Mouse (Mus musculus) fibroblast of lung, adult 2 months (primary cell): Measurements from ENCODE around the gene Reg4.

Source experiments
- DNase-seq: peaks from one replicate; pipeline ENCODE4 v3.0.0-alpha.2; 2011; ENCODE audit warnings: low read depth

Reg4 gene

DNA sequence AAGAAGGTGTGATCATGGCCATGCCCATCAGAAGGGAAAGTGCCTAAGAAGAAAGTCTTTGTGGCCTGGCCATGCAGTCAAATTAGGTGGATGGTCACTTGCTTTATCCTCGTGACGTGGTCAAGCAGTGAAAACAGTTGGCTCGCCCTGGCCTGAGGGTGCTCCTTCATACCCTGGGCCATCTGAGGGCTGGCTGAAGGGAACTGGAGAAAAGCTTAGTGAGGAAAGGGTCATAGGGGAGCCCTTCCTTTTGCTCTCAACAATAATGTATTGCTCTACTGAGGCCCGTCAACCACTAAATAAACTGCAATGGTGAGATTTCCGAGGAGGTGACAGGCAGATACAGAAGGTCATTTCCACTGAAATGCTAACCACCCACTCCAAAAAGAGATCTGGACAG, 15.3 kb downstream of the Reg4 start:
- no peak for DNase-seq

DNA sequence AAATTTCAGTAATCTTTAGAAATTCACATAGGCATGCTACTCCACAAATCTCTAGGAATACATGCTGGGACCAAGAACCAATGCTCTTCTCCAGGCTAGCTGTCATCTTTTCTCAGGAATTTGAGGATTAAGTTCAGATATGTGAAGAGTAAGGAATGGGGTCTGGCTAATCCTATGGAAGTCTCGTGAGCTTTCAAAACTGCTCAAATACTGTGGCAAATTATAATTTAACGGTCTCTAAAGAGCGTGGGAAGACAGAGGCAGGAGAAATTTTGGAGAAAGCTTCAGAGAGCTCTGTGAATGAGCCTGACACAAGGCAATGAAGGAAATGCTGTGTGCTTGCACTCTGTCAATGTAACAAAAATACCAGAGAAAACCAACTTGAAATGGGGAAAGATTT, 16.2 kb downstream of the Reg4 start:
- DNase-seq = no peak

DNA sequence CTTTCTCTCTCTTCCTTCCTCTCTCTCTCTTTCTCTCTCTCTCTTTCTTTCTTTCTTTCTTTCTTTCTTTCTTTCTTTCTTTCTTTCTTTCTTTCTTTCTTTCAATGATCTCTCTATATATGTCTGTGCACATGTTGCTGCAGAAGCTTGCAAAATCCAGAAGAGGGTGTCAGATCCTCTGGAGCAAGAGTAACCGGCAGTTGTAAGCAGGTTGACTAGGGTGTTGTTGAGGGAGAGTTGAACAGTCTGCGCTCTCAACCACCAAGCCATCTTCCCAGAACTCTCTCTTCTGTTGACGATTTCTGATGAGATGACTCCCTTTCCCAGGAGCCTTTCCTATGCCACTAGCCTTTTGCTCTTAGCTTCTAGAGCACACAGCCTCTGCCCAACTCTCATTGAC, 20.1 kb downstream of the Reg4 start:
- no peak for DNase-seq

DNA sequence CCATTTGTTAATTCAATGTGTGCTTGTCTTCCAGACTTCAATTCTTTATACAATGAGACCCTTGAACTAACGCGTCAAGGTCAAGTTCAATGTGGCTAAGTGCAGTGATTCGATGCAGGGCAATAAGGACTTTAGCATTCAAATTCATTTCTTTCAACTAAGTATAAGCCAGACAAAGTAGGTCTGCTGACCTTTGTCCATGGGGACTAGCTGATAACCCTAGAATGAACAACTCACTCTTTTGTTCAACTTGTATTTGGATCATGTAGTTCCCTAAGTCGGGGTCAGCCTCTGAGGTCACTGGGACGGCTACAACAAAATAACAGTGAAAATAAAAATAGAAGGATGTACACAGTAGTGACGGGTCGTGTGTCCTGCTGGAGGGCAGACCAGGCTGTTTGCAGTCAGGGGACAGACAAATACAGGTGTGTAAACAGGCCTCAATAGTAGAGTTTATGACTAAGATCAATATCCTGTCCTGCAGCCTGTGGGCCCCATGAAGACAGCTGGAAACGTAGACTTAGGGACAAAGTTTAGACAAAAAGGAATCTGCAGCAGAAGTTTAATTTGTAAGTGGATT, 20.6 kb downstream of the Reg4 start:
- DNase-seq = no peak

DNA sequence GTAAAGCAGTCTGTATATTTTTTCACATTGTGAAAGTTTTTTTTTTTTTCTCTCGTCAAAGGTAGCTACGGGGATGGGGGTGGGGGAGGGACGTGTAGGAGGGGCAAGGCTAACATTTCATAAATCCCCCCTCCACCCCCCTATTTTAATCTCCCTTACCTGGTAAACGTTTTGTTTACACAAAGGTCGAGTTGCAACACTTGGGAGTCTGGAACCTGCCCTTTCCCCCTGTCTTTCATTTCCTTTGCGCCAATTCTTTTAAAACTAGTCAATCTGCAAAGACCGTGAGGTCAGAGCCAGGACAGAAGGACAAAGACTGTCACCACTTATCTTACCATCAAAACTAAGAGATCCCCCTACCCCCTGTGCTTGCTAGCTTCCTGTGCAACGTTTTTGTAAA, 23.9 kb downstream of the Reg4 start:
- no peak for DNase-seq

DNA sequence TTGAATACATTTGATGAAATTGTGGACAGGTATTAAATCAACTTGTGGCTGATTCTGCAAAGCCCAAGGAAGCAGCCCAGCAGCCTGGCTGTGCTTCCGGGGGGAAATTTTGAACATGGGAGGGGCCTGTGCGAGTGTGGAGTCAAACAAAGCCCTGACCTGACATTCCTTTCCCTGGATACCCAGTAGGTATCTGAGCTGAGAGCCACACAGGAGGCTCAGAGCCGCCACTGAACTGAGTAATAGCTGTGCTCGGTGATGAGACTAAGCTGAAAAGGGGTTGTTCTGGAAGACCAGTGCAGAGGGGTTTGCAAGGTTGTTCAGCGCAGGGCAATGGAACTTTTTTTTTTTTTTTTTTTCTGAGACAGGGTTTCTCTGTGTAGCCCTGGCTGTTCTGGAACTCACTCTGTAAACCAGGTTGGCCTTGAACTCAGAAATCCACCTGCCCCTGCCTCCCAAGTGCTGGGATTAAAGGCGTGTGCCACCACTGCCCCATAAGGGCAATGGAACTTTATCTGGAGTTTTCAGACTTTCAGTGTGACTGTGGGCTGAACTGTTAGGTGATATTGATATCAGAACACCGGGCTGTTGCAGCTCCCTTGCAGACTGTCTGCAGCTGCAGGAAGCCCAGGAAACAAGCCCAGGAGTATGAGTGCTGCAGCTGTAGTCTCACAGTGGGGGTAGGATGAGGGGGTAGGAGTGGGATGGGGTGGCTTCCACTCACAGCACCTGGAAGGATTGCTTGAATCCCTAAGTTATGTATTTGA, 25.2 kb downstream of the Reg4 start:
- DNase-seq = no peak

DNA sequence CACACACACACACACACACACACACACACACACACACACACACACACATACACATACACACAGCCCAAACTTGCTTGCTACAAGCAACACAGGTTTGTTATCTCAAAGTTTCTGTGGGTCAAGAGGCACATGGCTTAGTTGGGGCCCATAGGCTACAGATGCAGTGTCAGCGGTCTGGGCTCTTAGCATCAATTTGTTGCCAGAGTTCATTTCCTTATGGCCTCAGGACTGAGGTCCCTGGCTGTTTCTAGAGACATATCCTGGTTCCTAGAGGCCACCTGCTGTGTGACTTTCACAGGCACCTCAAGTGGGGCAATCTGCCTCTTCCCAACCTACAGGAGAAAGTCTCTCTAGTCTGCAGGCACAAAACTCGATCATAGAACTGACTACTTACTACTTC, 27.4 kb downstream of the Reg4 start:
- no peak for DNase-seq

DNA sequence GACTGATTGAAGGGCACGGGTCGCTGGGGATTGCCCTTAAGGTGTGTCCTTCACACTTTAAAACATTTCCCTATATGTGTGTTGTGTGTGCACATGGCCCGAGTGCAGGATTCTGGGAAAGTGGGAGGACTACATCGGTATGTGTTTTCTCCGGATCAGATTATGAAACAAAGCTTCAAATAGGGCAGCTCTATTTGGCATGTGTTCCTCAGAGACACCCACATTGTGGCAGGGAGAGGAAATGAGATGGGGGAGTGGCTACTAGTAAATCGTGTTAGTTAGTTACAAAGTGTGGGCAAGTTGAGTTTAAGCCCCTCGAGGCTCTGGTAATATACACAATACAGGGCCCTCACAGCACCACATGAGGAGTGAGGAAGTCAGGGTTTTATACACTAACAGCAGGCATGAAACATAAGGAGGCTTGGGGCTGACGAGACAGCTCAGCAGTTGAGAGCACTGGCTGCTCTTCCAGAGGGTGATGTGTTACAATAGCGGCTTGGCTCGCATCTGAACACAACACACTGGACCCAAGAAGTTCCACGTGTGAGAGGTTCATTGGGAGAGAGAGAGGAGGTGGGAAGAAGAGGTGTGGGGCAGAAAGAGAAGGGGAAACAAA, 28.0 kb downstream of the Reg4 start:
- no peak for DNase-seq

DNA sequence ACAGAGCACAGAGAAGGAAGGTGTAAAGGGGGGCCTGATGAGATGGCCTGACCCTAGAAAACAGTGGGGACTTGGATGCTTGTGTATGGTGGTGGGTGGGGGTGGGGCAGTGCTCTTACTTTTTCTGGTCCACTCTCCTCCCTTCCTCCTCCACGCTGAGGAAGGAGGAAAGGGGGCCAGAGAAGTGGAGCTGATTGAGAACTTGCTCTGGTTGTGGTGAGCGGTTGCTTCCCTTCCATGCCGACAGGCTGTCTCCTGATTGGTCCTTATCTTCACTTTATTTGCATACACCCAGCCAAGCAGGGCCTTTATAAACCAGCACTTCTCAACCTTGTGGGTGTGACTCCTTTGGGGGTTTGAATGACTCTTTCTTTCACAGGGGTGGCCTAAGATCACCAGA, 32.1 kb downstream of the Reg4 start:
- no peak for DNase-seq

DNA sequence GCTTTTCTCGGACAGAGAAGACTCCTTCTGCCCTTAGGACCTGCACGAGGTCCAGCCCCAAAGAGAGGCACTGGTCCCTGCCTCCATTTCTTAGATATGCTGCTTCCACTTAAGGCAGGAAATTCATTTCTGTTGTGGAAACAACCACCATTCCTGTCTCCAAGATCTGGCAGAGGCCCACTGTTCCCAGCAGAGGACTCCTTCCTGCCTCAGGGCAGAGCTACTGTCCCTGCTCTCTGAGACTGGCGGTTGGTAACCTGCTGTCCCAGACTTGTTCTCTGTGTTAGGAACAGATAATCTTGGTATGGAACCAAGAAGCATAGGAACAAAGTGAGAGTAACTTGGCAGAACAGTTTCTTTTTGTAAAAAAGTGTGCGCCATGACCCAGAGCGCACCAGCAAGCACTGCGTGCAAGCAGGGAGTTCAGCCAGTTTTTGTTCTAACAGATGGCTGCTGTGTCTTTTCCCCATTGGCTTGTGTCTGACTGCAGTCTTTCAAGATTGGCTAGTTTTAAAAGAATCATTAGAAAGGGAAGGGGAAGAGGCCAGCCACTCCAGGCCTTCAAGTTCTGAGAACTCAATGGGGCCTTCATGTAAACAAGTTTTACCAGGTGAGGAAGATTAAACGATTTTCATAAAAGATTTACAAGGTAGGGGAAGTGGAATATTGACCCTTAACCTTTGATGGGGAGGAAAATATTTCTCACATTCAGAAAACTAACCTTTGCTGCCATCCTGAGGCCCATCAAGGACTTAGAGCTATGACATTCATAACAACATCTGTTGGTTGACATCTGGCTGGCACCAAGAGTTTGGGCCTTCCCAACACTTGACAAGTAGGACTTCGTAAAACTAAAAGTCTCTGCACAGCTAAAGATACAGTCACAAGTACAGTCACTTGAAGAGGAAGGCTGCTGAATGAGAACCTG, 33.0 kb downstream of the Reg4 start:
- DNase-seq = no peak

DNA sequence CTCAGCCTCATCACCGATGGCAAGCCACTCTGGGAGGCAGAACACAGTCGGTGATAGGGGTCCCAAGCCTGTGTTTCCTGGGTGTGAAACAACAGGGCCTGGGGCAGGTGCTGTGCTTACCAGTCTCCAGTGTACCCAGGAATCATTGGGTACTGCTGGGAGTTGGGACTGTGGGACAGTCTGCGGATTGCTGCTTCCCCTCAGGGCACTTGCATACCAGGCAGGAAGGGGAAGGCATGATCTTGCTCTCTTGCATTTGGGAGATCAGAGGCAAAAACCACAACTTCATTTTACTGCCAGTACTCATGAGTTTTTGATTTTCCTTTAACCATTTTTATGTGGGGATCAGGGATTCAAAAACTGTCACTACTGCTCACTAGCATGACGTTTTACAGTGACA, 36.8 kb downstream of the Reg4 start:
- DNase-seq = no peak

DNA sequence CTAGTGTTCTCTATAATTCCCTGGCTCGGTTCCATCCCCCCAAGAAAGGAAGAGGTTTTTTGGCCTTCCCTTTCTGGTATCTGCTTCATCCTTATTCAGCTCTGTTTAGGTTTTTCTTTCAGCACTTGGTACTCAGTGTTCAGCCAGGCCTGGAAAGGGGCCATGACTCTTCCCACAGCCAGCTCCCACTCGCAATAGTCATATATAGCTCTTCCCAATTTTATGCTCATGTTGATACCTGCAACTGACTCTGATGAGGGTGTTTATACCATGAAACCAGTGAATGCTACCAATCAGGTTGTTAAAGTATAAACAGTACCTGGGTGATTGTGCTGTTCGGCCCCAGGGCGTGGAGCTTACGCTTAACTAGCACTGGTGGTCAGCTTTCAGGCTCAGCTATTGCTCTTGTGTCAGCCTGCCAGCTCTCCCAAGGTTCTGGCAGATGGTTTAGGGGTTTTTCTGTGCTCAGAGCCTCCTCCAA, 37.4 kb downstream of the Reg4 start:
- DNase-seq = no peak

DNA sequence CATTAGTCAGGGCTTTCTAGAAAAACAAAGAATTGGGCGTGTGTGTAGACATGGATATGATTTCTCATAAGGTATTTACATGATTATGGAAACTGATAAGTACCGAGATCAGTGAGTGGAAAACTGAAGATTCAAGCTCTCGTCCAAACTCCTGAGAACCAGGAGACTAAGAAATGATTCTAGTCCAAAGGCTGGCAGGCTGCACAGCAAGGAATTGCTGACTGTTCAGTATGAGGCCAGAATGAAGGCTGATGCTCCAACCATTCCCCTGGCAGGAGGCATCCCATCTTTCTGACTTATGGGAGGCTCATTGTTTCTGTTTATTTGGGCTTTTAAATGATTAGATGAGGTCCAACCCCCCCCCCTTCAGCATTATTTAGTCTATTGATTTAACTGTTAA, 38.6 kb downstream of the Reg4 start:
- no peak for DNase-seq

DNA sequence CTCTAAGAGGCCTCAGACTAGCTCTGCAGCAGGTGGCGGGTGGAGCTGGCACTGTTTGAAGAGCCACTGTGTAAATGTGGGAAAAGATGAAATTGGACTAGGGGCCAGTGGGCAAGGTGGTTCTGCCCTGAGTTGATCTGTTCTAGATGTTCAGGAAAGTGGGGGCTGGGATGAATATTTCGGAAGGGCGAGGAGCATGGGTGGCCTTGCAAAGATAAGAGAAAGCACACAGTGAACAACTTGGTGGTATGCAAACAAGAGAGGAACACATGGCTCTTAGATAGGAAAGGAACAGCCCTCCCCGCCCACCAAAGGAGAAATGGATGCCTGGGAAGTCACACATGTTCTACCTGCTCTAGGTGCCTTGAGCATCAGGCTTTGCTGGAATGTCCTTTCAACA, 39.5 kb downstream of the Reg4 start:
- no peak for DNase-seq

DNA sequence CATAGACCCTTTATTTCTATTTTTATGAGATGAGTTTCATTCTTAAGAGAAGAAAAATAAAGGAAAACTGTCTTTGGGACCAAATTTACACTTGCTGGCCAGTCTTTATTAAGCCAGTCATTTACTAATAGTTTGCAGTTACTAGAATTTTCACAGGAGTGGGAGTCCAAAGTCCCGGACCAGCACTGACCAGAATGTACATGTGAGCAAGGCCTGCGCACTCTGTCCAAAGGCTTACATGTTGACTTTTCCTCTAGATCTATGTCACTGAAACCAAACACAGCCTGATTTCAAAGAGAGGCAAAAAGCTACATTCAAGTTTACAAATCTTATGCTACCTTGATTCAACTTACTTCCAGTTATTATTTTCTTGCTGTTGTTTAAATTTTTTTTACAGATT, 40.2 kb downstream of the Reg4 start:
- DNase-seq = no peak

DNA sequence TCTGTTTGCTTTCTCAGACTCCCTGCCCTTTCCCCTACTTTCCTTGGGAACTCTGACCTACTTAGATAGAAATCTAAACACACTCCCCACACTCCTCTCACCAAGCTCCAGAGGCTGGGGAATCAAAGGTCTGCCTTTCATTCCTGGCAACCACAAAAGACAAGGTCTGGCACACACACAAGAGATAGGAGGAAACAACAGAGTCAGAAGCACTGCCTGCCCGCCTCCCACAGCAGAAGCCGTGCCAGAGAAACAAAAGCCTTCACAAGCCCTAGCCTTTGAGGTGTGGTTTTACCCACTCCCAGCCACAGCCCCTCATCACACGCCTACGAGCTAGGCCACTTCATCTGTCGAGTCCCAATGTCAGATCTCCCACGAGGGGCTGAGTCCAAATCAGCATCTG, 45.3 kb downstream of the Reg4 start:
- peak; percentile 64 for DNase-seq

DNA sequence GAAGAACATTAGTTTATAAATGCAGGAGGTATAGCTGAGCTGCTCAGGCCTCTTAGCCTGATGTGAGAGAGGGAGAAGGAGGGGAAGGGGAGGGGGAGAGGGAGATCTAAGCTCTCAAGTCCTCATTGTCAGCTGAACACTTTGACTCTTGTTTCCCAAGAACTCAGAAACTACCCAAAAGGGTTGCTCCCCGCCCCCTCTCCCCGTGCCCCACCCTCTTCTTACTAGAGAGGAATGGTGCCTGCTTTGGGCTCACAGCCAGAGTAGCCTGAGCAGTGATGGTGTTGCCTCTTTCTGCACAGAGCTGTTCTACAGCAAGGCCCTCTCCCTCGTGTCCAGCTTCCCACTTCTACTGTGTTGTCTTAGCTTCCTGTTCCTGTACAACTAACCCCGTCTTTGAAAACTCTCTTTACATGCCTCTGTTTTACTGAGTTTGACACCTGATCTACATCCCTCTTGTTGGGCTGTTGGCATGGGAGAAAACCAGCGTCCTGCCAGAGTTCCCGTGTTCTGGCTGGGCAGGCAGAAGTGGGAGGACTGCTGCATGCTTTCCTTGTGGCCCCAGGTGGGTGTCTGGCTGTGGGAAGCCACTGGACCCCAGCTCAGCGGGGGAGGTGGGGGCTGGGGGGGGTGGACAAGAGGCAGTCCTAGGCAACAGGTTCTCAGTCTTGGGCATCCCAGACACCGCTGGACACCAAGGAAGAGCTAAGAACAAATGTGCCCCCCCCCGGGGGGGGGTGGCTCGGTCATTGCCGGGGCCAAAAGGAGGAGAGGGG, 51.9 kb downstream of the Reg4 start:
- DNase-seq = no peak

DNA sequence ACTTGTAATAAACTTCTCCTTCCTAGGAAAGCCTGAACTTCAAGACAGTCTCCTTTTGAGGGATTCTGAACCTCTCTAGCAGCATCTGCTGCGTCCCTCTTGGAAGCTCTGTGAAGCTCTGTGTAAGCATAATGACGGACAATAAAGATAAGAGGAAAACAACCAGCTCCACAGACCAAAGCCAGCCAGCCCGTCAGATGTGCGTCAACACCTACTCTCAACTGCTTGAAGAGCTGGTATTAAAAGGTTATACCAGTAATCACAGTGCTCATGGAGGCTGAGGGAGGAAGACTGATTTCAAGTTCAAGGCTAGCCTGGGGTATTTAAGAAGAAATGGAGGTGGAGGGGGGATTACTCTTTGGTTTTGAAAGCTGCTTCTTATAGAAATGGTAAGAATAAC, 57.7 kb downstream of the Reg4 start:
- DNase-seq = no peak

DNA sequence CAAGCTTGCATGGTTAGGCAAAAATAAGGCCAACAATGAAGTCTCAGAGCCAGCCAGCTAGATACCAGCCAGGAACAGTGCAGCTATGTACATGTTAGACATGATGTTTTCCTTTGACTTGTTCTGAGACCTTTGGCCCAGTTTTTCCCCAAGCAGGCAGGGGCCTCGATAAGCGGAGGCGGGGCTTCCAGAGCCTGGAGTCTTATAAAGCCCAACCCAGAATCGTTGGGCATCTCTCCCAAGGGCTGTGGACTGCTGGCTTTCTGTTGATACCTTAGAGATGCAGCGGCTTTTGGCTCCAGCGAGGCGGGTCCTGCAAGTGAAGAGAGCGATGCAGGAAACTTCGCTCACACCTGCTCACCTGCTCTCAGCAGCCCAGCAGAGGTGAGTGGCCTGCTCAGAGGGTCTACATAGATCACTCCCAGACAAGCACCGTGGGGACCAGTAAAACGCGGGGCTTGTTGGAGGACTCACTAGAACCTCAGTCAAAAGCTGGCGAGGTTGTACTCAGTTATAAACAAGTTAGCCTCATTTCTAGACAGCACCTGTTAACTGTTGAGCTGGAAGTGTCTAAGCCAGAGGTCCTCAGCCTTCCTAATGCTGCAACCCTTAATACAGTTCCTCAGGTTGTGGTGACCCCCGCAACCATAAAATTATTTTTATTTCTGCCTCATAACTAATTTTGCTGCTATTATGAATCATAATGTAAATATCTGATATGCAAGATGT, 58.4 kb downstream of the Reg4 start, which contains the start of gene Hmgcs2:
Hmgcs2 (plus strand) TSS at position 232 of the 729 bp plus-strand sequence.
- no peak for DNase-seq

DNA sequence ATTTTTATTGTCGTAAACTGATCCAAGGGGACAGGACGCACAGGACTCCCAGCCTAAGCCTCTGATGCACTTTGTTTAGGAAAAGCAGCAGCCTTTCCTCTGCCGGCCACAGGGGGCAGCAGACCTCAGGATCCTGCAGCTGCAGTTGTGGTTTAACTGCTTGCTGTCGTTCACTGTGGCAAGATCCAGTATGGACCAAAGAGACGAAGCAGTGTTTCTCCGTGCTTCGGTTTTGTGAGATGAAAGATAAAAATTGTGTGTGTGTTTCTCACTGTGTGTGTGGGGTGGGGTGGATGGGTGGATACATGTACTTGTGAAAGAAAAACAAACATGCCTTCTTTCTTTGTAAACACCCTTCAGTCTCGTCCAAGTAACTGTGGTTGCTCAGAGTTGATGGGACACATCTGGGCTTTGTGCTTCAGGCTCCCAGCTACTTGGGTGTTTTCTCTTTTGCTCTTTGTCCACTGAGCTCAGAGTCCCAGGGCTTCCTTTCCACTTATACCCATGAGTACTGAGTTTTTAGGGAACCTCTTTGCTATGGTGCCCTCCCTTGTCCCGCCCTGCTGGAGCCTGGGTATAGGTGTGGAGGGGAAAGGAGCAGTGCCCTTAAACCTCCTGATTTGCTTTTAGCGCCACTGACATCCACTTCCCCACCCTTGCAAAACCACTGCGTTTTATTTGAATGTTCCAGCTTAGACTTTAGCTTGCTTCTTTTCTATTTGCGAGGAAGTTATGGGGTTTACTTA, 59.1 kb downstream of the Reg4 start:
- DNase-seq = no peak
